Mouse (Mus musculus): ENCODE results near the gene Zfp185. TPM values are rescaled to one million over a fixed set of nuclear protein-coding genes. Genes with fewer than 3 reads are reported as not detected.

Zfp185 gene
- total RNA-seq (2021) = 1 to 10 TPM in 1 of 2 experiments, under 1 TPM in 1; 0.77 to 1.8 TPM
- long read RNA-seq, experiment 1, partial matches to known transcripts = 0 of 1 reads
- long read RNA-seq, experiment 1, other reads (novel, unspliced or antisense) = 0 of 1 reads
- long read RNA-seq, experiment 2 = 0 reads

- DNase-seq = peak; percentile 40 to 62
These were observed at the start of gene Zfp185 for GRCm38 (mm10) chrX:72986841-72987519. Gene Zfp185 (plus strand): TSS chrX:72987339.

DNA sequence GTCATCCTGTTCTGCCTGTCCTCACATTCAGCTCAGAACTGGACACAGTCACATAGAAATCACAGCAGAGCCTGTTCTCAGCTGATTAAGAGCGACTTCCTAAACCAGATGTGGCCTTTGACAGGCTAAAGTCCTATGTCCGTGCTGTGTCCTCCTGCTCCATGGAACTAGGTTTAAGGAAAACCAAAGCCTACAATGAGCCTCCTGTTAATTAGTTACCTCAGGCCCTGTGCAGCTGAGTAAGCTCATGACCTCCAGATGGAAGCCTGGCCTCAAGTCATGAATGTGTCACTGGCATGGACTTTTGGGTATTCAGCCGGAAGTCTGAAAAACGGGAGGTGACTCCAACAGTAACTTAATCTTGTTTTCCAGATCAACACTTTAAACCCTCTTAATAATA lies 33.7 kb upstream of the Zfp185 start:
- DNase-seq = no peak

- no peak for DNase-seq
These were observed 30.7 kb upstream of the Zfp185 start for GRCm38 (mm10) chrX:72956486-72956885.

- peak in 1 of 2 experiments; percentile 22 for DNase-seq
These were observed 26.7 kb upstream of the Zfp185 start for GRCm38 (mm10) chrX:72960431-72960830.

- DNase-seq = no peak
These were observed 25.6 kb upstream of the Zfp185 start for GRCm38 (mm10) chrX:72961511-72961910.

DNA sequence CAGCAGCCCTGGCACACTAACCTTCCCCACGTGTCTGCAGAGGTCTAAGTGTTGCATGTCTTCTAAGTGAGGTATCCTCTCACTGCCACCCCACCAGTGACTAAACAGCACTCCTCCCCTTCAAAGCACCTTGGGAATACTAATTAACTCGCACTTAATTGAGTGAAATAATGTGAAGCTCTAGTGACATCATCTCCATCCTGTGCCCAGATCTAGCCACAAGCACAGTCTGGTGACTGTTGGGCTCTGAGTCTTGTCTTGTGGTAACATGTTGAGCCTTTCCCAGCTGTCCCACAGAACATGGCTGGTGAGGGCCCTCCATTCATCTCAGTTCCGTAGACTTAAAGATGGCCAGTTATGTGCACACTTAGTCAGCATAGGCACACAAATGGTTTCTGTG lies 24.4 kb upstream of the Zfp185 start:
- no peak for DNase-seq

DNA sequence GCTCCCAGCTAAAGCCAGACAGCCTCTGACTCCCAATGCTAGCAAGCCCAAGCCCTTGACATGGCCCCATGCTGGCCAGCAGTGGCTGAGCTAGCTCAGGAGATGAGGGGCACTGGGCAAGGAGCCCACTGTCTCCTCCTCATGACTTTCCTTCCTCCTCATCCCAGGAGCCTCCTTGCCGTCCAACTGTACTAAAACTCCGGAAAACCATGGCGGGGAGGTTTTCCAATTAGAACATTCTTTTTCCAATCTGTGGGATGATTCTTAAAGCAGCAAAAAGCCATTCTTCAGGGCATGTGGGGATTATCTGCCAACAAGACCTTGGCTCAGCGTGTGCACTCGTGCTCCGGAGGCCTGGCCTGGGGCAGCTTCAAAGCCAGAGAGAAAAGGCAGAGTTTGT lies 4.3 kb upstream of the Zfp185 start:
- peak in 1 of 2 experiments; percentile 21 for DNase-seq

GRCm38 (mm10) chrX:72985607-72986006 lies 1.5 kb upstream of the Zfp185 start:
- no peak for DNase-seq

- DNase-seq = no peak
These were observed 374 bp downstream of the Zfp185 start for GRCm38 (mm10) chrX:72987520-72987905.

DNA sequence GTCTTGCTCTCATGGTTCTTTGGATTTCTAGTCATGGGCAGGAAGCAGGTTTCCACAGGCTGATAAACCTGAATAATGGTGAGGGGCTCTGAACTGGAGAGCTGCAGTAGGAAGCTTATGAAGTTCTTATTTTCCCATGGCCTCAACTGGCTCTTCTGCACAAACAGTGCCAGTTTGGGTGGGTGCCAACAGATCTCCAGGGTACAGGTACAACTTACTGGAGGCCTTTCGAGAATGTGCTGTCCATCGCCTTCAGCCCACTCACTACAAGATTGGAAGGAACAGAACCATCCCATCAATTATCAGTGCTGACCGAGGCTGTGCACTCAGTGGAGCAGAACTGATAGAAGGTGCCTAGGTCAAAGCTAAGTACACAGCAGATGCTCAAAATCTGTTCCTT lies 1.3 kb downstream of the Zfp185 start:
- DNase-seq = no peak

GRCm38 (mm10) chrX:72990581-72990980 lies 3.4 kb downstream of the Zfp185 start:
- no peak for DNase-seq

DNA sequence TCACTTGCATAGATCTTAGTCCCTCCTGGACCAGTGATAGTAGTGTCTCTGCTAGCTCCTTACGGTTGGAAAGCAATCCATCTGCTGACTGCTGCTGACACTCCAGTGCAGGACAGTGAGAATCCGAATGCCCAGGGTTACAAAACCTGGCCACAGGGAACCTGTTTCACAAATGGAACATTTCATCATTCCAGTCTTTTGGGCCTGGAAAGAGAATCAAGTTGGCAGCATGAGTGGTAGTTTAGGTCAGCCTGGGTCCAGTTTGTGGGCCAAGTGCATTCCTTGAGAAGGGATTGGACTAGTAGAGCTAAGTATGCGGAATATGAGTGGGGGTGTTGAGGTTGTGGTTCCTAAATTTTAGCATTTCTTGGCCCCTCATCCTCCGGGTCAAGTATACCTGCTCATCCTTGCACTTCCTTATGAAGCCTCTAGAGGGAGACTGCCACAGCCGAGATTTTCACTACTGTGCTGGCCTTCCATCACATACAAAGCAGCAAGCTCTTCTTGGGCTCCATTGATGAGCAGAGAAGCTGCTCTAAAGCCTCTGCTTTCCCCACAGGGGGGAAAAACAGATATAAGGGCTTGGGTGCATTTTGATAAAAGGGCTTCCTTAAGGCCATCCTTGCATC lies 5.3 kb downstream of the Zfp185 start:
- peak in 1 of 2 experiments; percentile 2 for DNase-seq

- no peak for DNase-seq
These were observed 8.4 kb downstream of the Zfp185 start for GRCm38 (mm10) chrX:72995542-72995941.

- no peak for DNase-seq
These were observed 16.0 kb downstream of the Zfp185 start for GRCm38 (mm10) chrX:73003110-73003509.

DNA sequence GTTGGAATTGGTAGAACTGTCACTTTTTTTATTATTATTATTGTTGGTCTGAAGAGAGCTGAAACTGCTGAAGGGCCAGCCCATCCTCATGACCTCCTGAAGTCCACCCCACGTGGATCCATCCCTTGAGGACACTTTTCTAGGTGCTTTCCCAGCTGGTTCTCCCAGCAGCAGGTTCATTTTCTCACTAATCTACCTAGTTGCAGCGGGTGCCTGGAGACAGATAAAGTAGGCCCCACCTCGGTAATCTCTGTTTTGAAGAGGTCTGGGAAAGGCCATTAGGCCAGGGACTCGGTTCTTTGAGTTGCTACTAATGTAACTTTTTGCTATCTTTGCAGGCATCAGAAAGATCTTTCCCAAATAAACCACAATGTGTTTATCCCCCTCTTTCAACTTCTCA lies 18.5 kb downstream of the Zfp185 start:
- no peak for DNase-seq

DNA sequence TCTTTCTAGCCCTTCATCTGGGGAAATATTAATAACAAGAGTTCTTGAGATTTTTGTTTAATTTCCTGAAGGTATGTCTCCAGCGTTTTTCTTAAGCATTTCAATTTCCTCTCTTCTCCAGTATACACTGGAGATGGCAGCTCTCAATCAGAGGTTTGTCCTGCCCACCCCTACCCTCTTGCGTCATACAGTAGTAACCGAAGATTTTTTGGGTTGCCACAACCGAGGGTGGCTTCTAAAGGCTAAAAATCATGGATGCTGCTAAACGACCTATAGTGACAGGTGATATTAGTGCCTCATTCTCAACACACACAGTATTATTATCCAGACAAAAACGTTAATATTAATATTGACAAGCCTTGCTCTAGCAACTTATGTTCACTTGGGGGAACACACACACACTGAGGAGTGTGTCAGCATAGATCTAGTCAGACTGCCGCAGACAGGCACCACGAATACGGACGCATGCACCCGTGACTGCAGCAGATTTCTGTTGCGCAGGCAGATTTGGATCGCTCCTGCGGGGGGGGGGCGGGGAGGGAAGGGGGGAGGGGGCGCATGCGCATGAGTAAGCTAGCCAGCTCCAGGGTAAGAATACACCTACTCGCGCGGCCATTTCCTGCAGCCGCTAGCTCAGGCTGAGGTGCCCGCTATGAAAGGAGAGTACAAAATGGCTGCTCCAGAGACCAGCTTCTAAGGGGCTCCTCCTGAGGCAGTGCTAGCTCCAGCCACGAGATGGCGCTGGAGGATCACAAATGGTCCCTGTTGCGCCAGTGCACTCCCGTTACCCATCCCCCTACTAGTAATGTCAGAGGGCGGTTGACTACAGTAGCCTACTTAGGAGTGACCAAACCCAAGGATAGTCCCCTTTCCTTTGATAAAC lies 20.7 kb downstream of the Zfp185 start:
- peak; percentile 94 to 95 for DNase-seq

- DNase-seq = no peak
These were observed 25.7 kb downstream of the Zfp185 start for GRCm38 (mm10) chrX:73012846-73013245.

GRCm38 (mm10) chrX:73037003-73037402 lies 49.9 kb downstream of the Zfp185 start, which contains the start of gene Pnma5:
Gene Pnma5 (minus strand): TSS chrX:73037103.
- DNase-seq = no peak

- DNase-seq = no peak
These were observed 51.7 kb downstream of the Zfp185 start for GRCm38 (mm10) chrX:73038831-73039230.

DNA sequence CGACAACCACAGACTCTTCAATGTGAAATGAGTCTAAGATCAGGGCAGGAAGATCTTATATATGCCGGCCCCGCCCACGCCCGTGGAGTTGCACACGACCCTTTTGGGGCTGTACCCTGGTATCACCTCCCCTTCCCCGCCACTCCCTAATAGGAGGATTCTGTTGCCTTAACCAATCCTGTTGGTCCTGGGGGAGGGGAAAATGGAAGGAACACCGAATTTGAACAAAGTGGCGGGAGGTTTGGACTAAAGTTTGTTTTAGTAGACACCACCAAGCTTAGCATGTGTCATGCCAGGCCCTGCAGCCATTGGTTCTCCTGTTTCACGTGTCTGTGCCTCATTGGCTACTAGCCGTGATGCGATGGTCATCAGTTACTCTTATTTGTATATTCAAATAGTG lies 52.5 kb downstream of the Zfp185 start:
- no peak for DNase-seq

GRCm38 (mm10) chrX:73053860-73054563 lies 66.9 kb downstream of the Zfp185 start:
- peak; percentile 92 to 96 for DNase-seq

- no peak for DNase-seq
These were observed 74.4 kb downstream of the Zfp185 start for GRCm38 (mm10) chrX:73061528-73061927.
